22 mouse cellular contexts compared by ENCODE assay signal in genomic region chr11:21343490-21343889, GRCm38 (mm10).
"Had no signal": no experiment of that assay in that cellular context is flagged by ENCODE, and none has a peak within 500 bp of the region (broad histone marks: within the 10 kb centered on the region; RNA-seq: fewer than 3 reads in every experiment).

No protein-coding gene starts in this region.

- H3K9me3 ChIP-seq: intestine, embryonic 15.5 days; limb, embryonic 12.5 days; limb, embryonic 15.5 days; midbrain, embryonic 10.5 days; midbrain, embryonic 13.5 days; neural tube, embryonic 13.5 days; stomach, embryonic 15.5 days had no signal

- H3K4me1 ChIP-seq: intestine, embryonic 15.5 days; limb, embryonic 12.5 days; limb, embryonic 15.5 days; midbrain, embryonic 10.5 days; midbrain, embryonic 13.5 days; stomach, embryonic 15.5 days had no signal

- ATAC-seq: intestine, embryonic 15.5 days; midbrain, embryonic 13.5 days; midbrain, embryonic 16.5 days had no signal

- H3K4me2 ChIP-seq: intestine, embryonic 15.5 days; limb, embryonic 12.5 days; limb, embryonic 15.5 days; midbrain, embryonic 13.5 days; neural tube, embryonic 13.5 days; stomach, embryonic 15.5 days had no signal

- H3K27ac ChIP-seq: intestine, embryonic 15.5 days; limb, embryonic 12.5 days; limb, embryonic 15.5 days; midbrain, embryonic 10.5 days; midbrain, embryonic 13.5 days; neural tube, embryonic 13.5 days; stomach, embryonic 15.5 days had no signal

- DNase-seq: kidney, adult 11 months; kidney, adult 9 months; kidney, postnatal 14 days; kidney, postnatal 4 days; left cerebral cortex, postnatal 4 days; lung, adult 2 months; lung, postnatal 14 days; lung, postnatal 4 days; retina, postnatal 1 day; right cerebral cortex, postnatal 25 days; spleen, adult 18-20 months; thymus, adult 18-20 months; thymus, postnatal 36 days had no signal

- H3K4me3 ChIP-seq: intestine, embryonic 15.5 days; limb, embryonic 12.5 days; limb, embryonic 15.5 days; midbrain, embryonic 10.5 days; midbrain, embryonic 13.5 days; myocyte; neural tube, embryonic 13.5 days; stomach, embryonic 15.5 days had no signal

- H3K9ac ChIP-seq: intestine, embryonic 15.5 days; limb, embryonic 12.5 days; limb, embryonic 15.5 days; midbrain, embryonic 13.5 days; neural tube, embryonic 13.5 days; stomach, embryonic 15.5 days had no signal

- H3K27me3 ChIP-seq: intestine, embryonic 15.5 days; limb, embryonic 12.5 days; limb, embryonic 15.5 days; midbrain, embryonic 13.5 days; neural tube, embryonic 13.5 days; stomach, embryonic 15.5 days had no signal
